Mouse (Mus musculus): ENCODE measurements at regions not wholly inside any gene's neighbourhood (a gene's known extent, or its start where the extent isn't known, plus 50 kb on each side); places are given as distances from the start of the nearest gene placed in this dataset.
A peak's percentile ranks its signal among the peaks of the same experiment; 100 is the strongest.
"Not testable (repeated sequence)": the region's sequence is repeated elsewhere in the genome, so short reads cannot be mapped to it uniquely, and the experiment has no call there.

- DNase-seq (ENCODE audit: low spot score): no peak
Observed at GRCm38 (mm10) chr6:73676979-73677378, 207.5 kb upstream of the 4931417E11Rik start.

GRCm38 (mm10) chr6:73669401-73669800 lies 199.9 kb upstream of the 4931417E11Rik start:
- peak; percentile 47 for DNase-seq (ENCODE audit: low spot score)

- no peak for DNase-seq (ENCODE audit: low spot score)
Observed at GRCm38 (mm10) chr6:73658988-73659387, 189.5 kb upstream of the 4931417E11Rik start.

GRCm38 (mm10) chr6:73645378-73645777 lies 175.9 kb upstream of the 4931417E11Rik start:
- no peak for DNase-seq (ENCODE audit: low spot score)

- peak; percentile 6 for DNase-seq (ENCODE audit: low spot score)
Observed at GRCm38 (mm10) chr6:73644778-73645267, 175.4 kb upstream of the 4931417E11Rik start.

- peak; percentile 21 for DNase-seq (ENCODE audit: low spot score)
Observed at GRCm38 (mm10) chr6:73628600-73628999, 159.1 kb upstream of the 4931417E11Rik start.

- no peak for DNase-seq (ENCODE audit: low spot score)
Observed at GRCm38 (mm10) chr6:73626451-73626850, 157.0 kb upstream of the 4931417E11Rik start.

GRCm38 (mm10) chr6:73624211-73624610 lies 154.7 kb upstream of the 4931417E11Rik start:
- DNase-seq (ENCODE audit: low spot score): no peak

GRCm38 (mm10) chr6:73621839-73622426 lies 152.5 kb upstream of the 4931417E11Rik start:
- DNase-seq (ENCODE audit: low spot score): no peak

- DNase-seq (ENCODE audit: low spot score): no peak
Observed at GRCm38 (mm10) chr6:73612266-73612665, 142.8 kb upstream of the 4931417E11Rik start.

GRCm38 (mm10) chr6:73611839-73612238 lies 142.4 kb upstream of the 4931417E11Rik start:
- no peak for DNase-seq (ENCODE audit: low spot score)

GRCm38 (mm10) chr6:73610048-73610624 lies 140.7 kb upstream of the 4931417E11Rik start:
- DNase-seq (ENCODE audit: low spot score): no peak

GRCm38 (mm10) chr6:73587686-73588085 lies 118.2 kb upstream of the 4931417E11Rik start:
- DNase-seq (ENCODE audit: low spot score): no peak

GRCm38 (mm10) chr6:73576708-73577107 lies 107.2 kb upstream of the 4931417E11Rik start:
- DNase-seq (ENCODE audit: low spot score): no peak

GRCm38 (mm10) chr6:73560000-73560399 lies 90.5 kb upstream of the 4931417E11Rik start:
- DNase-seq (ENCODE audit: low spot score): no peak

GRCm38 (mm10) chr6:73530559-73530958 lies 61.1 kb upstream of the 4931417E11Rik start:
- no peak for DNase-seq (ENCODE audit: low spot score)

- no peak for DNase-seq (ENCODE audit: low spot score)
Observed at GRCm38 (mm10) chr6:73530098-73530497, 60.6 kb upstream of the 4931417E11Rik start.

- peak; percentile 29 for DNase-seq (ENCODE audit: low spot score)
Observed at GRCm38 (mm10) chr6:73523658-73524057, 54.2 kb upstream of the 4931417E11Rik start.

- DNase-seq (ENCODE audit: low spot score): not testable (repeated sequence)
Observed at GRCm38 (mm10) chr6:73519894-73520293, 50.4 kb upstream of the 4931417E11Rik start.

All from embryo, embryonic 10 days (tissue).